Mouse (Mus musculus) intestine, embryonic 14.5 days (tissue): ENCODE data around the gene Prdm2. TPM values are rescaled to one million over a fixed set of nuclear protein-coding genes. Genes with fewer than 3 reads are reported as not detected.

Experiments used
- ATAC-seq: fragments of 200-750 bp; cut with Nextera tagmentation; replicated peaks from 2 replicates; pipeline ENCODE4 v1.8.0; 2017; ENCODE audit warnings: low read depth, moderate number of reproducible peaks, moderate TSS enrichment, moderate library complexity; ENCODE audit not compliant: low FRiP score, low TSS enrichment
- DNase-seq: peaks from one replicate; pipeline ENCODE4 v3.0.0-alpha.2; 2018; ENCODE audit warnings: low spot score
- H3K27ac ChIP-seq: fragments of 300-500 bp; sonication (generic); 2 replicates; pipeline ENCODE4 v1.5.1; 2014; ENCODE audit warnings: low read depth, mild to moderate bottlenecking, control low read depth
- H3K27me3 ChIP-seq: fragments of 300-500 bp; sonication (generic); replicated peaks from 2 replicates; pipeline ENCODE4 v1.6.1; 2014; ENCODE audit warnings: low read length, control low read depth; ENCODE audit not compliant: control insufficient read depth, insufficient read depth
- H3K36me3 ChIP-seq: fragments of 300-500 bp; sonication (generic); 2 replicates; pipeline ENCODE4 v1.6.1; 2014; ENCODE audit warnings: low read length, control low read depth; ENCODE audit not compliant: control insufficient read depth, insufficient read depth
- H3K4me1 ChIP-seq: fragments of 300-500 bp; sonication (generic); replicated peaks from 2 replicates; pipeline ENCODE4 v1.6.1; 2014; ENCODE audit warnings: low read length, control low read depth, mixed read lengths; ENCODE audit not compliant: control insufficient read depth, insufficient read depth
- H3K4me2 ChIP-seq: fragments of 300-500 bp; sonication (generic); 2 replicates; pipeline ENCODE4 v1.6.1; 2014; ENCODE audit warnings: low read length
- H3K4me3 ChIP-seq: fragments of 300-500 bp; sonication (generic); 2 replicates; pipeline ENCODE4 v1.5.1; 2014; ENCODE audit warnings: low read depth, low read length, control low read depth, mixed read lengths
- H3K9ac ChIP-seq: fragments of 300-500 bp; sonication (generic); 2 replicates; pipeline ENCODE4 v1.6.1; 2014; ENCODE audit warnings: mild to moderate bottlenecking, low read length
- H3K9me3 ChIP-seq: fragments of 300-500 bp; sonication (generic); 2 replicates; pipeline ENCODE4 v1.6.1; 2016; ENCODE audit warnings: low read length, control low read depth; ENCODE audit not compliant: control insufficient read depth
- WGBS: fragments of 180-500 bp; shearing (Covaris S2); extraction: QIAGEN DNeasy Blood & Tissue Kit; methylation state at CpG from one replicate; pipeline ENCODE4 v1.1.7; 2014; 5-methylcytosine and 5-hydroxymethylcytosine counted together
- polyA plus RNA-seq: library from polyadenylated mRNA; unstranded; fragments of >200 nt; fragmentation: Nextera tagmentation; extraction: Ambion mirVana; gene quantifications from 2 replicates; pipeline ENCODE4 v1.2.1, GENCODE M21; 2014

Prdm2 gene
- polyA plus RNA-seq, 1 experiment from 2014 or later, result 12.4 TPM

- no peaks in the 10 kb centered on the region for H3K9me3 ChIP-seq
- no peak overlapping the region for H3K4me2 ChIP-seq
- H3K36me3 ChIP-seq, result peaks cover 2% of the 10 kb centered on the region
- ATAC-seq (no peak), DNase-seq (no peak)
- no peak overlapping the region for H3K4me3 ChIP-seq
- H3K9ac ChIP-seq, result no peak overlapping the region
- H3K27ac ChIP-seq, result no peak overlapping the region
- no peaks in the 10 kb centered on the region for H3K27me3 ChIP-seq
- WGBS, result 68% methylated on average over 2 of the region's 2 CpGs
- no peaks in the 10 kb centered on the region for H3K4me1 ChIP-seq
These were observed 109.0 kb downstream of the Prdm2 start for GRCm38 (mm10) chr4:143103811-143104210.

GRCm38 (mm10) chr4:143100157-143100556, 112.6 kb downstream of the Prdm2 start:
- WGBS, result 55% methylated on average over 6 of the region's 6 CpGs

GRCm38 (mm10) chr4:143099288-143100039, 113.3 kb downstream of the Prdm2 start:
- 51% methylated on average over 11 of the region's 11 CpGs for WGBS
- no peaks in the 10 kb centered on the region for H3K4me1 ChIP-seq
- ATAC-seq, result no peak
- no peak overlapping the region for H3K4me2 ChIP-seq
- no peak for DNase-seq
- H3K27me3 ChIP-seq, result no peaks in the 10 kb centered on the region
- H3K4me3 ChIP-seq, result no peak overlapping the region
- H3K27ac ChIP-seq, result no peak overlapping the region
- no peaks in the 10 kb centered on the region for H3K9me3 ChIP-seq
- no peak overlapping the region for H3K9ac ChIP-seq
- H3K36me3 ChIP-seq, result no peaks in the 10 kb centered on the region

More at GRCm38 (mm10) chr4:143100157-143100556, 112.6 kb downstream of the Prdm2 start:
- Histone ChIP-seq H3K27me3 (no peaks in the 10 kb centered on the region), H3K4me1 (no peaks in the 10 kb centered on the region), H3K9ac (no peak overlapping the region), H3K9me3 (no peaks in the 10 kb centered on the region), H3K36me3 (no peaks in the 10 kb centered on the region), H3K4me2 (no peak overlapping the region), H3K27ac (no peak overlapping the region), H3K4me3 (no peak overlapping the region)
- ATAC-seq, result no peak
- no peak for DNase-seq

- Histone ChIP-seq H3K36me3 (no peaks in the 10 kb centered on the region), H3K9me3 (no peaks in the 10 kb centered on the region; the same call in 1 of the 2 replicates), H3K27me3 (no peaks in the 10 kb centered on the region), H3K4me2 (peak overlapping the region; percentile 8; the same call in 1 of the 2 replicates), H3K27ac (no peak overlapping the region), H3K4me1 (peaks cover 3% of the 10 kb centered on the region; the same call in 1 of the 2 replicates), H3K9ac (no peak overlapping the region), H3K4me3 (no peak overlapping the region)
- ATAC-seq, result no peak
- WGBS, result 27% methylated on average over 12 of the region's 12 CpGs
- peak; percentile 53 for DNase-seq
These were observed 120.6 kb downstream of the Prdm2 start for GRCm38 (mm10) chr4:143092082-143092701.

GRCm38 (mm10) chr4:143090551-143090950, 122.2 kb downstream of the Prdm2 start:
- no peak overlapping the region for H3K9ac ChIP-seq
- H3K4me1 ChIP-seq, result peaks cover 3% of the 10 kb centered on the region; the same call in 1 of the 2 replicates
- no peak overlapping the region for H3K27ac ChIP-seq
- H3K36me3 ChIP-seq, result no peaks in the 10 kb centered on the region
- H3K4me2 ChIP-seq, result no peak overlapping the region
- no peaks in the 10 kb centered on the region for H3K27me3 ChIP-seq
- no peaks in the 10 kb centered on the region; the same call in 1 of the 2 replicates for H3K9me3 ChIP-seq
- DNase-seq, result no peak
- no peak for ATAC-seq
- WGBS, result 95% methylated on average over 3 of the region's 3 CpGs
- no peak overlapping the region for H3K4me3 ChIP-seq

- Histone ChIP-seq H3K27ac (no peak overlapping the region), H3K4me2 (peak overlapping the region; percentile 51), H3K36me3 (no peaks in the 10 kb centered on the region), H3K27me3 (no peaks in the 10 kb centered on the region), H3K4me1 (peaks cover 6% of the 10 kb centered on the region), H3K9me3 (no peaks in the 10 kb centered on the region), H3K9ac (peak overlapping the region; percentile 30; the same call in 1 of the 2 replicates), H3K4me3 (peak overlapping the region; percentile 20; the same call in 1 of the 2 replicates)
- WGBS, result 3% methylated on average over 20 of the region's 20 CpGs
- 0 out of 2 replicates have a peak, but pooled peaks have one; percentile 27 for ATAC-seq
- peak; percentile 61 for DNase-seq
These were observed 138.6 kb downstream of the Prdm2 start for GRCm38 (mm10) chr4:143074071-143074765.

- no peaks in the 10 kb centered on the region for H3K27me3 ChIP-seq
- no peak overlapping the region for H3K9ac ChIP-seq
- no peak overlapping the region for H3K4me3 ChIP-seq
- H3K36me3 ChIP-seq, result no peaks in the 10 kb centered on the region
- peaks cover 5% of the 10 kb centered on the region; the same call in 1 of the 2 replicates for H3K9me3 ChIP-seq
- WGBS, result 34% methylated on average over 8 of the region's 8 CpGs
- ATAC-seq, result no peak
- peaks cover 6% of the 10 kb centered on the region for H3K4me1 ChIP-seq
- no peak overlapping the region for H3K4me2 ChIP-seq
- DNase-seq, result peak; percentile 54
- no peak overlapping the region for H3K27ac ChIP-seq
These were observed 141.0 kb downstream of the Prdm2 start for GRCm38 (mm10) chr4:143071791-143072190.

- Histone ChIP-seq H3K4me2 (no peak overlapping the region), H3K9ac (no peak overlapping the region), H3K36me3 (no peaks in the 10 kb centered on the region), H3K27ac (no peak overlapping the region), H3K9me3 (peaks cover 5% of the 10 kb centered on the region; the same call in 1 of the 2 replicates), H3K27me3 (no peaks in the 10 kb centered on the region), H3K4me3 (no peak overlapping the region), H3K4me1 (no peaks in the 10 kb centered on the region)
- no peak for DNase-seq
- no peak for ATAC-seq
- 87% methylated on average over 9 of the region's 9 CpGs for WGBS
These were observed 145.8 kb downstream of the Prdm2 start for GRCm38 (mm10) chr4:143067006-143067405.
